Mouse (Mus musculus): ENCODE results near the gene Pex5l. TPM values are rescaled to one million over a fixed set of nuclear protein-coding genes. Genes with fewer than 3 reads are reported as not detected.

The Pex5l gene
- total RNA-seq, 2 experiments from 2014 or later: 291 to 295 TPM

GRCm38 (mm10) chr3:32979238-32979637 is 163.8 kb downstream of the Pex5l start:
- Histone ChIP-seq H3K27ac (no peak overlapping the region), H3K4me3 (no peak overlapping the region)
- no peak for TF ChIP-seq CTCF (conservative IDR thresholded peaks at IDR 0.05)
- DNase-seq (ENCODE audit: low spot score in 2 of 2): no peak

GRCm38 (mm10) chr3:32970257-32970656 is 172.8 kb downstream of the Pex5l start:
- no peak overlapping the region for H3K27ac ChIP-seq
- DNase-seq (ENCODE audit: low spot score in 2 of 2): no peak
- no peak for TF ChIP-seq CTCF (conservative IDR thresholded peaks at IDR 0.05)
- H3K4me3 ChIP-seq: no peak overlapping the region

DNA sequence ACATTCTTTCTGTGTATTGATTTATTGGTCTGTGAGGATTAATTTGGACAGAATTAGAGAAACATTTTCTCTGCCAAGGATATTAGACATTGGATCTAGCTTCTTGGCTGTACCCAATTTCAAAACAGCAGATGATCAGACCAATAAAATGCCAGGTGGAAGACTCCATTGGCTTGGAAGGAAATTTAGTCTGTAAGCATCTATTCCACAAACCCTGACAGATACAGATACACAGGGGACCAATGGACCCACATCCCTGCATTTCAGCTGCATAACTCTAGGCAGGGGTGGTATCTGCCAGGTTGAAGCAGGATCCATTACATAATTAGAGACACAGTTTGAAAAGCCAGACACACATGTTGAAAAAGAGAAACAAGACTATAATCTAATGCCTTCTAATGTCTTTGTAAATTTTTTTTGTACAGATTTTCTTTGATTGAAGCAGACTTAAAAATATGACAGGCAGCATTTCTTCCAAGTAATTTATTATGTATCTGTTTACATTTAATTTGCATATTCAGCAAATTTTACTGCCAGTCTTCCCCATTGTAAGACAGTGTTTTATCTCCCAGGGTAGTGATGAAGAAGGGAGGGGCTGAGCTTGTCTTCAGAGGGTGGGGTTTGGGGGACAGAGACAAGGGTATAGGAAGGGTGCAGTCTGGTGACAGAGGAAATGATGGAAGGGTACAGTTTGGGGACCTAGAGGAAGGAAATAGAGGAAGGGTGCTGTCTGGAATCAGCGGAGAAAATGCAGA is 174.2 kb downstream of the Pex5l start:
- Histone ChIP-seq H3K4me3 (no peak overlapping the region), H3K27ac (peak overlapping the region; percentile 81)
- TF ChIP-seq CTCF (conservative IDR thresholded peaks at IDR 0.05): no peak
- DNase-seq (ENCODE audit: low spot score in 2 of 2): peak in 1 of 2 experiments; percentile 70

DNA sequence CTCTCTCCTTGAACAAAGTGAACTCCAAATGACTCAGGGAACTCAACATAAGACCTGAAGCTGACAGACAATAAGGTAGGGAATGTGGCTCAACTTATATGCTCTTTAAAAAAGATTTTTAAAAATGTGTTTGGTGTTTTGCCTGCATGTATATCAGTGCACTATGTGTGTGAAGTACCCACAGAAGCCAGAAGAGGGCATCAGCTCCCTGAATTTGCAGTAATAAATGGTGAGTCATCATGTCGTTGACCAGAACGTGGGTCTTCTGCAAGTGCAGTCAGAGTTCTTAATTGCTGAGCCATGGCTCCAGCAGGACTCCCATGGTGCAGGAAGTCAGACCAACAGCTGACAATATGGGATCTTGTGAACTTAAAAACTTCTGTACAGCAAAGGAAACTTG is 177.5 kb downstream of the Pex5l start:
- DNase-seq (ENCODE audit: low spot score in 2 of 2): no peak
- no peak overlapping the region for H3K27ac ChIP-seq
- peak; percentile 71 for TF ChIP-seq CTCF (conservative IDR thresholded peaks at IDR 0.05)
- H3K4me3 ChIP-seq: no peak overlapping the region

DNA sequence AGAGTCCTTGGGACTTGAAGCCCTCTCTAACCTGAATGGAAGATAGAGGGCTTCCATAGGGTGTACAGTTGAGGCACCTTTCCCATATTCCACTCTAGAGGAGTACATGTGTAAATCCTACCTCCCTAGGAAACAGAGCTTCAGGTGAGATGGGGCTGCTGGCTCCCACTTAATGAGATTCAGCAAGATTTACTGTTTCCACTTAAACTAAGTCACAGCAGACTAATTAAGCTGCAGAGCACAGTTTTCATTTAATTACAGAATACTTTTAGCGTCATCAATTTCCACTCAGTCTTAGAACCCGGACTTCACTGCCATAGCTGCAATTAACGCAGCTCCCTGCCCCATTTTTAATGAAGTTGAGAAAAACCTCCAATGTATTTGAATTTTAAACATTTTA is 181.6 kb downstream of the Pex5l start:
- no peak overlapping the region for H3K27ac ChIP-seq
- H3K4me3 ChIP-seq: no peak overlapping the region
- no peak for DNase-seq (ENCODE audit: low spot score in 2 of 2)
- no peak for TF ChIP-seq CTCF (conservative IDR thresholded peaks at IDR 0.05)

- TF ChIP-seq CTCF (conservative IDR thresholded peaks at IDR 0.05): no peak
- no peak overlapping the region for H3K27ac ChIP-seq
- no peak overlapping the region for H3K4me3 ChIP-seq
- DNase-seq (ENCODE audit: low spot score in 2 of 2): no peak
Observed at GRCm38 (mm10) chr3:32951382-32951781, 191.7 kb downstream of the Pex5l start.

- peak; percentile 47 for TF ChIP-seq CTCF (conservative IDR thresholded peaks at IDR 0.05)
- Histone ChIP-seq H3K27ac (no peak overlapping the region), H3K4me3 (no peak overlapping the region)
- no peak for DNase-seq (ENCODE audit: low spot score in 2 of 2)
Observed at GRCm38 (mm10) chr3:32947486-32947885, 195.6 kb downstream of the Pex5l start.

GRCm38 (mm10) chr3:32939802-32940501 is 203.1 kb downstream of the Pex5l start:
- H3K4me3 ChIP-seq: no peak overlapping the region
- peak overlapping the region; percentile 72 for H3K27ac ChIP-seq
- no peak for DNase-seq (ENCODE audit: low spot score in 2 of 2)
- TF ChIP-seq CTCF (conservative IDR thresholded peaks at IDR 0.05): no peak

DNA sequence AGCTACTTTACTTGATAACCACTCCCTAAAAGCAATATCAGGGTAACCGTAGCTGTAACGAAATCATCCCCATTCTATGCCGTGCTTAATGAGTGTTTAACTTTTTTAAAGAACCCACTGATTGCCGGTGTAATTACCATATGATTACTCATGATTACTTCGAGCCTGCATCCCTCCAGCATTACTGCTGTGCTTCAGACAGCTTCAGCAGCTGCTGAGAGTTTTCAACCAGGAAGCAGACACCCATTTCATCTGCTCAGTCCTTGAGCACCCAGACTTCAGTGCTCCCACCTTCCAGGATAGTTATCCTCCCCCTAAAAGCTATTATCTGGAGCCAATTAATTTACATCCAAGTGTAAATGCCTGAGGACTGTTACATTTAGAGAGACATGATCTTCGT is 218.9 kb downstream of the Pex5l start:
- Histone ChIP-seq H3K4me3 (no peak overlapping the region), H3K27ac (no peak overlapping the region)
- no peak for DNase-seq (ENCODE audit: low spot score in 2 of 2)
- TF ChIP-seq CTCF (conservative IDR thresholded peaks at IDR 0.05): no peak

GRCm38 (mm10) chr3:32910071-32910551 is 232.9 kb downstream of the Pex5l start:
- Histone ChIP-seq H3K4me3 (no peak overlapping the region), H3K27ac (0 out of 2 replicates have a peak overlapping the region, but pooled peaks have one; percentile 40)
- peak; percentile 50 to 65 for DNase-seq (ENCODE audit: low spot score in 2 of 2)
- TF ChIP-seq CTCF (conservative IDR thresholded peaks at IDR 0.05): peak; percentile 88

DNA sequence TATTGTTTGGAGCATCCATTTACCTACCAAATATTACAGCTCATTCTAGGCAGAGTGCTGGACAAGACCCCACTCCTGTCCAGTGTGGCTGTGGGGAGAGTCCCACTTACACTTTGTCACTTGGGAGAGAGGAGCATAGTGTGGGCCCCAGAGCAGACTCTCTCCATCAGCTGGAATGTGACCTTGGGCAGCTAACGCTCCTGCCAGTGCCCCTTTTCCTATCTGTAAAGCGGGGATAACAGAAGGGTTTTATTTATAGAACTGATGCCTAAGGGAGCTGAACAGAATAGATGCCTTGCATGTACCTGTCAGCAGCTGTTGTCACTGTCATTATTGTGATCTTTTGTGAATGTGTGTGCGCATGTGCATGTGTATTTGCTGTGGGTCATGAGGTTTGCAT is 234.6 kb downstream of the Pex5l start:
- no peak overlapping the region for H3K4me3 ChIP-seq
- DNase-seq (ENCODE audit: low spot score in 2 of 2): no peak
- no peak for TF ChIP-seq CTCF (conservative IDR thresholded peaks at IDR 0.05)
- no peak overlapping the region for H3K27ac ChIP-seq

DNA sequence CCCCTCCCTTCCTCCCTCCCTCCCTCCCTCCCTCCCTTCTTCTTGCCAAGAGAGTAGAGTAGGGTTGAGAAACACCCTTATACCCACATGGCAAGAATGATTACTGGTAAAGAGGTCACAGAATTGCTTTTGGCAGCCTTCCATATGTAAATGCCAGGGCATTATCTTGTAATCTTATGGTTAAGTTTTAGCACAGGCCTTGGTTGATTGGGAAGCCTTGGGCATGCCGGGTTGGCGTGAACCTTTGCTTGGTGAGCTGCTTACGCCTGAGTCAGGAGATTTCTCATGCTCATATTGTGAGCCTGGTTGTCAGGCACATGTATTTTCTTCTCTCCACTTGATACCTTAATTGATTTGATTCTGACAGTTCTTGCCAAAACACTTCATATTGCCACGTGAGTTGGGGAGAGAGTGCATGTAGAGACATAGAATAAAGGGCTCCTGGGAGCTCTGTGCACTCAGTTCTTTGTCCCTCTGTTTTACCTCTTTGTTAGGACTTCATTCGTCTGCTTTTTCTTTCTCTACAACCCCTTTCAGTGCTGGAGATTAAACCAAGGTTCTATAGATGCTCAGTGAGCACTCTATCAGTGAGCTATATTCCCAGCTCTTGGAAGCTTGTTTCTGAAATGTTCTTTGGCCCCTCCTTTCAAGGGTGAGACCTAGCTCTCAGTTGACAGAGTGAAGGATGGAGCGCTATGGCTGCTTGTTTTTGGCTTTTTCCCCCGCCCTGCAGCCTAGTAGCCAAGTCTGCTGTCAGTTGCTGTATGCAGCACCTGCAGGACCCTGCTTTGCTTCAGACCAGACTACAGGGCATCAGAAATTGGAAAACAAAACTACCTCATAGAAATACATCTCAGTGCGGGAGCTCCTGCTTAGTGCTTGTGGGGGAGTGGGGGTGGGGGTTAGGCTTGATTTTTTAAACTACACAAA is 236.9 kb downstream of the Pex5l start:
- H3K27ac ChIP-seq: no peak overlapping the region
- no peak for TF ChIP-seq CTCF (conservative IDR thresholded peaks at IDR 0.05)
- no peak for DNase-seq (ENCODE audit: low spot score in 2 of 2)
- H3K4me3 ChIP-seq: no peak overlapping the region

DNA sequence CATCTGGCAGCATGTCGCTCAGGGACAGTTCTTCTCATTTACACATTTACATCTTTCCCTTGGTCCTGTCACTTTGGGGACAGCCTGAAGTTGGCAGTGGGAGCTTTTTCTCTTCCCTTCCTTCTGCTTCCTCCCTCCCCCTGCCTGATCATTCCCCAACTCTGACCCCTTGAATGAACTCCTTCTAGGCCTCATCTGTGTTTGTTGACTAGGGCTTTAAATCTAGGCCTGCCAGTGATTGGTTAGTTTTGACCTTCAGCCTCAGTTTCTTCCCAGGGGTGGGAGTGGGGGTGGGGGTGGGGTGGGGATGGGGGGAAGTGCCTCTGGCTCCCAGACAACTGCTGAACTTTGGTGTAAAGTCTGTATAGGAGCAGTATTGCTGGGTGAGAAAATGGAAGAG is 238.4 kb downstream of the Pex5l start:
- no peak overlapping the region for H3K27ac ChIP-seq
- no peak for TF ChIP-seq CTCF (conservative IDR thresholded peaks at IDR 0.05)
- no peak overlapping the region for H3K4me3 ChIP-seq
- DNase-seq (ENCODE audit: low spot score in 2 of 2): no peak

Data from layer of hippocampus, adult 2 months (tissue).